Mouse (Mus musculus): ENCODE data around the gene Gm5431. TPM values are rescaled to one million over a fixed set of nuclear protein-coding genes. Genes with fewer than 3 reads are reported as not detected.
"Not testable (repeated sequence)": the region's sequence is repeated elsewhere in the genome, so short reads cannot be mapped to it uniquely, and the experiment has no call there.

Gene Gm5431
- total and polyA plus RNA-seq, 3 experiments: 0.20 to 1.5 (median 1.4) TPM

- Histone ChIP-seq H3K4me1 (ENCODE audit: control insufficient read depth, insufficient read depth, low read length) (peaks cover 5% of the 10 kb centered on the region), H3K4me3 (no peak overlapping the region), H3K79me2 (replicated peaks; ENCODE audit: control insufficient read depth, insufficient read depth, low read length) (no peaks in the 10 kb centered on the region), H3K27me3 (ENCODE audit: control insufficient read depth, insufficient read depth, low read length) (no peaks in the 10 kb centered on the region), H3K9ac (ENCODE audit: low read depth, low read length) (no peak overlapping the region), H3K27ac (no peak overlapping the region), H3K36me3 (ENCODE audit: control insufficient read depth, insufficient read depth, low read length) (peaks cover 11% of the 10 kb centered on the region)
- intact Hi-C loops (cut with DNase I): loop anchor here (10.0 kb wide), 1 partner anchor 658 kb away; no protein-coding TSS in a partner anchor
- TF ChIP-seq CTCF (IDR thresholded peaks at IDR 0.05): peak; percentile 44
- TF ChIP-seq POLR2A (IDR thresholded peaks at IDR 0.05; ENCODE audit: insufficient read depth, low read depth, low read length): no peak
- 97% methylated on average over 1 of the region's 1 CpGs for WGBS
- DNase-seq: no peak
Observed at GRCm38 (mm10) chr11:48876680-48877079, 25.3 kb downstream of the Gm5431 start.

GRCm38 (mm10) chr11:48875343-48875837, 26.6 kb downstream of the Gm5431 start:
- H3K27ac ChIP-seq; H3K79me2 ChIP-seq (replicated peaks; ENCODE audit: control insufficient read depth, insufficient read depth, low read length); DNase-seq; H3K9ac ChIP-seq (ENCODE audit: low read depth, low read length); H3K4me3 ChIP-seq; H3K4me1 ChIP-seq (ENCODE audit: control insufficient read depth, insufficient read depth, low read length); H3K27me3 ChIP-seq (ENCODE audit: control insufficient read depth, insufficient read depth, low read length): not testable (repeated sequence)
- peaks cover 11% of the 10 kb centered on the region for H3K36me3 ChIP-seq (ENCODE audit: control insufficient read depth, insufficient read depth, low read length)
- WGBS: 88% methylated on average over 1 of the region's 1 CpGs
- intact Hi-C loops (cut with DNase I): loop anchor here (10.0 kb wide), 1 partner anchor 659 kb away; no protein-coding TSS in a partner anchor

GRCm38 (mm10) chr11:48874465-48874864, 27.5 kb downstream of the Gm5431 start:
- 0% methylated on average over 4 of the region's 4 CpGs for WGBS
- H3K27ac ChIP-seq: no peak overlapping the region; the same call in 1 of the 2 replicates
- intact Hi-C loops (cut with DNase I): loop anchor here (1.0 to 10.0 kb wide), 7 partner anchors 118 to 660 kb away; partner anchors contain the start of genes Btnl9, Gm12185 and Zfp62
- H3K36me3 ChIP-seq (ENCODE audit: control insufficient read depth, insufficient read depth, low read length): peaks cover 11% of the 10 kb centered on the region
- H3K79me2 ChIP-seq (replicated peaks; ENCODE audit: control insufficient read depth, insufficient read depth, low read length): peaks cover 3% of the 10 kb centered on the region
- no peak overlapping the region for H3K4me3 ChIP-seq
- no peak overlapping the region for H3K9ac ChIP-seq (ENCODE audit: low read depth, low read length)
- no peaks in the 10 kb centered on the region for H3K27me3 ChIP-seq (ENCODE audit: control insufficient read depth, insufficient read depth, low read length)
- peak; percentile 90 for TF ChIP-seq CTCF (IDR thresholded peaks at IDR 0.05)
- no peak for TF ChIP-seq POLR2A (IDR thresholded peaks at IDR 0.05; ENCODE audit: insufficient read depth, low read depth, low read length)
- 0 out of 2 replicates have a peak, but pooled peaks have one; percentile 27 for TF ChIP-seq EP300 (IDR thresholded peaks at IDR 0.05; ENCODE audit: insufficient read depth, low read depth, low read length)
- H3K4me1 ChIP-seq (ENCODE audit: control insufficient read depth, insufficient read depth, low read length): peaks cover 6% of the 10 kb centered on the region
- peak; percentile 49 to 50 for DNase-seq

- peak overlapping the region; percentile 11 for H3K27ac ChIP-seq
- intact Hi-C loops (cut with DNase I): loop anchor here (1.0 to 10.0 kb wide), 7 partner anchors 119 to 661 kb away; partner anchors contain the start of genes Btnl9, Gm12185 and Zfp62
- peaks cover 6% of the 10 kb centered on the region for H3K4me1 ChIP-seq (ENCODE audit: control insufficient read depth, insufficient read depth, low read length)
- H3K36me3 ChIP-seq (ENCODE audit: control insufficient read depth, insufficient read depth, low read length): peaks cover 13% of the 10 kb centered on the region
- H3K9ac ChIP-seq (ENCODE audit: low read depth, low read length): peak overlapping the region; percentile 2; the same call in 1 of the 2 replicates
- no peak for TF ChIP-seq EP300 (IDR thresholded peaks at IDR 0.05; ENCODE audit: insufficient read depth, low read depth, low read length)
- TF ChIP-seq CTCF (IDR thresholded peaks at IDR 0.05): no peak
- TF ChIP-seq POLR2A (IDR thresholded peaks at IDR 0.05; ENCODE audit: insufficient read depth, low read depth, low read length): no peak
- 49% methylated on average over 10 of the region's 10 CpGs for WGBS
- H3K27me3 ChIP-seq (ENCODE audit: control insufficient read depth, insufficient read depth, low read length): no peaks in the 10 kb centered on the region
- no peak overlapping the region for H3K4me3 ChIP-seq
- H3K79me2 ChIP-seq (replicated peaks; ENCODE audit: control insufficient read depth, insufficient read depth, low read length): peaks cover 3% of the 10 kb centered on the region
- no peak for DNase-seq
Observed at GRCm38 (mm10) chr11:48873591-48874290, 28.3 kb downstream of the Gm5431 start.

GRCm38 (mm10) chr11:48872695-48873300, 29.2 kb downstream of the Gm5431 start:
- H3K36me3 ChIP-seq (ENCODE audit: control insufficient read depth, insufficient read depth, low read length): peaks cover 15% of the 10 kb centered on the region
- TF ChIP-seq EP300 (IDR thresholded peaks at IDR 0.05; ENCODE audit: insufficient read depth, low read depth, low read length): no peak
- H3K4me3 ChIP-seq: peak overlapping the region; percentile 77; the same call in 1 of the 2 replicates
- peak overlapping the region; percentile 84 for H3K9ac ChIP-seq (ENCODE audit: low read depth, low read length)
- DNase-seq: peak in 1 of 2 experiments; percentile 31
- no peaks in the 10 kb centered on the region for H3K27me3 ChIP-seq (ENCODE audit: control insufficient read depth, insufficient read depth, low read length)
- H3K27ac ChIP-seq: peak overlapping the region; percentile 96
- peaks cover 6% of the 10 kb centered on the region for H3K4me1 ChIP-seq (ENCODE audit: control insufficient read depth, insufficient read depth, low read length)
- WGBS: 74% methylated on average over 7 of the region's 7 CpGs
- intact Hi-C loops (cut with DNase I): loop anchor here (5.0 to 10.0 kb wide), 5 partner anchors 215 to 662 kb away; partner anchors contain the start of genes Btnl9 and Zfp62
- H3K79me2 ChIP-seq (replicated peaks; ENCODE audit: control insufficient read depth, insufficient read depth, low read length): peaks cover 3% of the 10 kb centered on the region

Measured in heart, adult 2 months (tissue).